Mouse (Mus musculus): ENCODE measurements around the gene Pparg. TPM values are rescaled to one million over a fixed set of nuclear protein-coding genes. Genes with fewer than 3 reads are reported as not detected.

The Pparg gene
- 0.32 and 0.81 TPM in 2 replicates for polyA plus RNA-seq (2012; rRNA removed)

DNA sequence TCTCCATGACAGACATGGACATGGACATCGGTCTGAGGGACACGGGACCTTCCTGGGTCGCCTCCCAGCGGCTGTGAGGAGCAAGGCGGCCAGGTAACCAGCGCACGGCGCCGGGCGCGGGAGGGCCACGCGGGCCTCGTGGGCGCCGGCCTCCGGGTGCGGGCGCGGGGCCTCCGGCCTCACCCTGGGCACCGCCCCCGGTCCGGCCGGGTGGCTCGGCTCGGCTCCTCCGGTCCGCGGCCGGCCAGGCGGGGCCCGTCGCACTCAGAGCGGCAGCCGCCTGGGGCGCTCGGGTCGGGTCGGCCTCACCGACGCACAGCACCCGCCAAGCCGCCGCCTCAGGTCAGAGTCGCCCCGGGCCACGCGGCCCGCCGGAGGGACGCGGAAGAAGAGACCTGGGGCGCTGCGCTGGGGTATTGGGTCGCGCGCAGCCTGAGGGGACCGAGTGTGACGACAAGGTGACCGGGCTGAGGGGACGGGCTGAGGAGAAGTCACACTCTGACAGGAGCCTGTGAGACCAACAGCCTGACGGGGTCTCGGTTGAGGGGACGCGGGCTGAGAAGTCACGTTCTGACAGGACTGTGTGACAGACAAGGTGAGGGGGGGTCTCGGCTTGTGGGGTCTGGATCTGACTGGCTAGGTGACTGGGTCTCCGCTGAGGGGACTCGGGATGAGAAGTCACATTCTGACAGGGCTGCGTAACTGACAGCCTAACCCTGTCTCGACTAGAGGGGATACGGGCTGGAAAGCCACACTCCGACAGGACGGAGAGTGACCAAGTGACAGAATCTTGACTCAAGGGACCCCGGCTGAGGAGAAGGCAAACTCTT is at the start of gene Pparg:
Pparg (plus strand) TSS at position 176 of the 830 bp plus-strand sequence.

Other genes with a start within 250 kb of the Pparg start
- 38.5 and 42.4 TPM in 2 replicates for gene Syn2, start 226.0 kb upstream of the Pparg start, polyA plus RNA-seq (2012; rRNA removed)
- not detected in 2 replicates for gene Gm17482, start 133.6 kb upstream of the Pparg start, polyA plus RNA-seq (2012; rRNA removed)
- 2.7 and 3.5 TPM in 2 replicates for gene Timp4, start 108.7 kb upstream of the Pparg start, polyA plus RNA-seq (2012; rRNA removed)
- gene Tsen2, start 183.7 kb downstream of the Pparg start, polyA plus RNA-seq (2012; rRNA removed) = 20.6 and 21.8 TPM in 2 replicates
- gene Mkrn2os, start 231.6 kb downstream of the Pparg start, polyA plus RNA-seq (2012; rRNA removed) = 0.04 and 0.10 TPM in 2 replicates
- gene Mkrn2, start 241.0 kb downstream of the Pparg start, polyA plus RNA-seq (2012; rRNA removed) = 30.2 and 37.3 TPM in 2 replicates

Data from central nervous system, embryonic 14 days (tissue).